In genomic region chr4:116220780-116221139, GRCm38 (mm10) we compare ENCODE assay signal across 8 mouse cellular contexts. TPM values are rescaled to one million over a fixed set of nuclear protein-coding genes. Genes with fewer than 3 reads are reported as not detected.
DNase-seq lines count a peak whose midpoint lies in the region; ATAC-seq and TF ChIP-seq lines count a peak whose summit lies in the region.

No protein-coding gene starts in this region.

- peak overlapping the region; percentile 98 for H3K27ac ChIP-seq in kidney, postnatal 0 days
- H3K27ac ChIP-seq in brown adipose tissue, adult 24 weeks (replicated peaks; ENCODE audit: low read depth, low read length), result peak overlapping the region; percentile 94
- peak overlapping the region; percentile 100 for H3K27ac ChIP-seq in hindbrain, embryonic 12.5 days
- peak overlapping the region; percentile 99 for H3K27ac ChIP-seq in midbrain, embryonic 10.5 days (replicated peaks)

- DNase-seq in kidney, postnatal 0 days (ENCODE audit: low spot score), result no peak
- DNase-seq in kidney, adult 11 months, result no peak
- DNase-seq in midbrain, embryonic 10.5 days (ENCODE audit: low spot score), result no peak
- no peak for DNase-seq in retina, embryonic 14.5 days (ENCODE audit: low spot score)
- DNase-seq in adrenal gland, postnatal 4 days (ENCODE audit: low spot score in 2 of 2), result no peak

- H3K4me1 ChIP-seq in kidney, postnatal 0 days (replicated peaks; ENCODE audit: insufficient read depth, low read length), result peaks cover 7% of the 10 kb centered on the region; the same call in 1 of the 2 replicates
- no peaks in the 10 kb centered on the region for H3K4me1 ChIP-seq in brown adipose tissue, adult 24 weeks (ENCODE audit: control insufficient read depth, insufficient read depth, insufficient read length, low read length)
- H3K4me1 ChIP-seq in hindbrain, embryonic 12.5 days, result peaks cover 10% of the 10 kb centered on the region; the same call in 1 of the 2 replicates
- peaks cover 24% of the 10 kb centered on the region for H3K4me1 ChIP-seq in midbrain, embryonic 10.5 days

- H3K27me3 ChIP-seq in kidney, postnatal 0 days (ENCODE audit: insufficient read depth, low read length), result no peaks in the 10 kb centered on the region
- no peaks in the 10 kb centered on the region for H3K27me3 ChIP-seq in hindbrain, embryonic 12.5 days
- H3K27me3 ChIP-seq in midbrain, embryonic 10.5 days (ENCODE audit: low read depth, poor library complexity, severe bottlenecking), result no peaks in the 10 kb centered on the region

- whole genome bisulfite sequencing in kidney, postnatal 0 days, result under 1% methylated on average over 20 of the region's 26 CpGs
- WGBS in hindbrain, embryonic 12.5 days, result 1% methylated on average over 26 of the region's 26 CpGs
- under 1% methylated on average over 26 of the region's 26 CpGs for WGBS in midbrain, embryonic 10.5 days

- peak overlapping the region; percentile 84 for H3K9ac ChIP-seq in kidney, postnatal 0 days (ENCODE audit: low read depth, low read length)
- peak overlapping the region; percentile 91 for H3K9ac ChIP-seq in hindbrain, embryonic 12.5 days

- peak overlapping the region; percentile 73 for H3K4me3 ChIP-seq in kidney, postnatal 0 days (replicated peaks; ENCODE audit: low read depth, low read length)
- H3K4me3 ChIP-seq in brown adipose tissue, adult 24 weeks (ENCODE audit: insufficient read depth, low read depth, low read length), result peak overlapping the region; percentile 89
- peak overlapping the region; percentile 67 for H3K4me3 ChIP-seq in hindbrain, embryonic 12.5 days
- H3K4me3 ChIP-seq in midbrain, embryonic 10.5 days, result peak overlapping the region; percentile 78

- H3K36me3 ChIP-seq in kidney, postnatal 0 days (ENCODE audit: insufficient read depth, low read length), result no peaks in the 10 kb centered on the region
- no peaks in the 10 kb centered on the region for H3K36me3 ChIP-seq in hindbrain, embryonic 12.5 days
- no peaks in the 10 kb centered on the region for H3K36me3 ChIP-seq in midbrain, embryonic 10.5 days

- no peaks in the 10 kb centered on the region for H3K9me3 ChIP-seq in kidney, postnatal 0 days (replicated peaks; ENCODE audit: low read length)
- no peaks in the 10 kb centered on the region for H3K9me3 ChIP-seq in hindbrain, embryonic 12.5 days (replicated peaks)
- H3K9me3 ChIP-seq in midbrain, embryonic 10.5 days (replicated peaks), result no peaks in the 10 kb centered on the region

- ATAC-seq in kidney, postnatal 0 days (replicated peaks; ENCODE audit: low FRiP score, low read depth), result peak; percentile 60
- no peak for ATAC-seq in hindbrain, embryonic 12.5 days (ENCODE audit: low FRiP score)
- no peak; the same call in 1 of the 2 replicates for ATAC-seq in cerebellum, adult (ENCODE audit: insufficient number of reproducible peaks, low FRiP score, low TSS enrichment)

- peak overlapping the region; percentile 72 for H3K4me2 ChIP-seq in kidney, postnatal 0 days (ENCODE audit: low read length)
- peak overlapping the region; percentile 71 for H3K4me2 ChIP-seq in hindbrain, embryonic 12.5 days (replicated peaks)

- TF ChIP-seq CTCF in kidney, postnatal 0 days (IDR thresholded peaks at IDR 0.05; ENCODE audit: low read depth), result no peak

RNA-seq across cellular contexts. Expression of gene Pik3r3, which starts 0.7 kb away (rescaled TPM):
- 13.9 and 18.6 TPM in 2 replicates for polyA plus RNA-seq in kidney, postnatal 0 days (2015; fragmentation: Nextera tagmentation; extraction: Ambion mirVana)
- polyA plus RNA-seq in brown adipose tissue, adult 24 weeks (2012; ENCODE audit: insufficient read depth, insufficient read length, missing spikeins), result 3.0 and 4.6 TPM in 2 replicates
- polyA plus RNA-seq in hindbrain, embryonic 12.5 days (2016; fragmentation: Nextera tagmentation; extraction: Ambion mirVana), result 108 and 113 TPM in 2 replicates
- polyA plus RNA-seq in midbrain, embryonic 10.5 days (2016; fragmentation: Nextera tagmentation; extraction: Ambion mirVana), result 46.0 and 68.7 TPM in 2 replicates
- 10 to 100 TPM; 16.7 to 19.7 TPM for total RNA-seq in adrenal gland, postnatal 4 days (2021)

RNA-seq across cellular contexts. Expression of gene Gm49337, which starts 47.6 kb away (rescaled TPM):
- polyA plus RNA-seq in kidney, postnatal 0 days (2015; fragmentation: Nextera tagmentation; extraction: Ambion mirVana), result not detected in 2 replicates
- polyA plus RNA-seq in brown adipose tissue, adult 24 weeks (2012; ENCODE audit: insufficient read depth, insufficient read length, missing spikeins), result not detected in 2 replicates
- polyA plus RNA-seq in hindbrain, embryonic 12.5 days (2016; fragmentation: Nextera tagmentation; extraction: Ambion mirVana), result not detected in 2 replicates
- not detected in 2 replicates for polyA plus RNA-seq in midbrain, embryonic 10.5 days (2016; fragmentation: Nextera tagmentation; extraction: Ambion mirVana)
- total RNA-seq in adrenal gland, postnatal 4 days (2021), result not detected

RNA-seq across cellular contexts. Expression of gene 1700042G07Rik, which starts 47.6 kb away (rescaled TPM):
- polyA plus RNA-seq in kidney, postnatal 0 days (2015; fragmentation: Nextera tagmentation; extraction: Ambion mirVana), result not detected in 2 replicates
- not detected in 2 replicates for polyA plus RNA-seq in brown adipose tissue, adult 24 weeks (2012; ENCODE audit: insufficient read depth, insufficient read length, missing spikeins)
- not detected in 2 replicates for polyA plus RNA-seq in hindbrain, embryonic 12.5 days (2016; fragmentation: Nextera tagmentation; extraction: Ambion mirVana)
- polyA plus RNA-seq in midbrain, embryonic 10.5 days (2016; fragmentation: Nextera tagmentation; extraction: Ambion mirVana), result not detected in 2 replicates
- not detected for total RNA-seq in adrenal gland, postnatal 4 days (2021)

RNA-seq across cellular contexts. Expression of gene Tspan1, which starts 53.4 kb away (rescaled TPM):
- 16.5 and 20.0 TPM in 2 replicates for polyA plus RNA-seq in kidney, postnatal 0 days (2015; fragmentation: Nextera tagmentation; extraction: Ambion mirVana)
- not detected in 2 replicates for polyA plus RNA-seq in brown adipose tissue, adult 24 weeks (2012; ENCODE audit: insufficient read depth, insufficient read length, missing spikeins)
- polyA plus RNA-seq in hindbrain, embryonic 12.5 days (2016; fragmentation: Nextera tagmentation; extraction: Ambion mirVana), result 0.17 TPM in 1 of 2 replicates, not detected in the other
- polyA plus RNA-seq in midbrain, embryonic 10.5 days (2016; fragmentation: Nextera tagmentation; extraction: Ambion mirVana), result 0.06 TPM in 1 of 2 replicates, not detected in the other
- total RNA-seq in adrenal gland, postnatal 4 days (2021), result 1 to 10 TPM in 1 of 2 experiments, under 1 TPM in 1; 0.17 to 1.6 TPM
